Mouse (Mus musculus): Measurements from ENCODE around the gene Dscaml1. TPM values are rescaled to one million over a fixed set of nuclear protein-coding genes. Genes with fewer than 3 reads are reported as not detected.

Gene Dscaml1
- polyA plus RNA-seq, 1 experiment from 2014 or later, result 10.8 TPM

DNA sequence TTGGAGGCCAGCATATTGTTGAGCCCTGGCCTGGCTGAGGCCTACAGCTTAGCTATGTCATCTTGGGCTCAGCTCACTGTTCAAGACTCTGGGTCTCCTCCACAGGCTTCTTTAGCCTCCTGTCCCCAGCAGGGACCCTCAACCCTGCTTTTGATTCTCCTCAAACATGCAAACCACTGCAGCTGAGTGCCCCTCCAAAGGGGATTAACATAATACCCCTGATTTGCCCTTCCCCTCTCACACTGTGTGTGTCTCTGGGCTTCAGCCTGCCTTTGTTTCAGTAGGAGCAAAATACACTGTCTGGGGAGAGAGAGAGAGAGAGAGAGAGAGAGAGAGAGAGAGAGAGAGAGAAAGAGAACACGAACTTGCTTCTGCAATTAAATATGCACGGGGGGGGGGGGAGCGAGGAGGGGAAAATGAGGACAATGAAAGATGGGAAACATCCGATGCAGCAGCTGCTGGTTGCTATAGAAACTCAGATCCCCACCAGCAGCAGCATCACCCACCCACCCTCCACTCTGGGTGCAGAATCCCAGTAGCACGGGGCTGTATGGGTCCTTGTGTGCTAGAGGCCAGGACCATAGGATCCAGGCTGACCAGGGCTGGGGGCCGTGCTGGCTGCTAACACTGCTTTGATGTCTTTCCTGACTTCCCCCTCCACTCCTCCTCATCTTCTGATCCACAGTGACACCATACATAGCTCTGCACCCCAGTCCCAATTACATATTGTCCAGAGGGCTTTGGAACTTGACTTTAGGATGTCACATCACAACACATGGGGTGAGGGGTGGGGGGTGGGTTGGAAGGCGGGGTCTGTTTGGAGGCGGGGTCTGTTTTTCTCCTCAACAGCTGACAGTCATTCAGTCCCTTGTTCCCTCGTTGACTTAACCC, 231.0 kb downstream of the Dscaml1 start:
- peaks cover 26% of the 10 kb centered on the region for H3K4me1 ChIP-seq (ENCODE audit: control insufficient read depth, insufficient read depth, low read depth, low read length)
- ATAC-seq, result peak; percentile 76
- no peaks in the 10 kb centered on the region for H3K36me3 ChIP-seq (ENCODE audit: control insufficient read depth, insufficient read depth, low read length)
- WGBS, result 6% methylated on average over 8 of the region's 9 CpGs
- H3K27ac ChIP-seq (ENCODE audit: low read depth, low read length), result peak overlapping the region; percentile 77
- H3K4me3 ChIP-seq (ENCODE audit: low read length), result no peak overlapping the region
- no peaks in the 10 kb centered on the region for H3K27me3 ChIP-seq (replicated peaks; ENCODE audit: control insufficient read depth, insufficient read depth, low read length)
- H3K4me2 ChIP-seq (ENCODE audit: low read length), result no peak overlapping the region
- H3K9me3 ChIP-seq (ENCODE audit: control insufficient read depth, low read length), result no peaks in the 10 kb centered on the region
- peak overlapping the region; percentile 28 for H3K9ac ChIP-seq (ENCODE audit: low read depth, low read length)

DNA sequence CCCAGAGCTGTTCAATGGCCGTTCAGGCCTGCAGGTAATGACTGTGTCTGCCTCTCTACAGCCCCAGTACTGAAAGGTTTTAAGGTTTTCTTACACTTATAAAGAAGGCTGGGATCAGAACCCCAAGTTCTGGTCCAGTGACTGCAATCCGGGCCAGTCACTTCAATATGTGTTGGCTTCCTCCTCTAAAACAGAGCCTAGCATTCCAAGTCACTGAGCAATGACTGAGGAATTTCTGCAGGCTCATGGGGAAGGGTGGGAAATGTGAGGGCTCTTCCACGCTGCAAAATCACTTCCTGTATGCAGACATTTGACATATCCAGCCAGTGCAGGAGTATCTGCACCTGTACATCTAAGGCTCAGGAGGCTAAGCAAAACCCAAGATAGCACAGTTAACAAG, 233.8 kb downstream of the Dscaml1 start:
- no peaks in the 10 kb centered on the region for H3K27me3 ChIP-seq (replicated peaks; ENCODE audit: control insufficient read depth, insufficient read depth, low read length)
- no peak for ATAC-seq
- H3K36me3 ChIP-seq (ENCODE audit: control insufficient read depth, insufficient read depth, low read length), result no peaks in the 10 kb centered on the region
- H3K9me3 ChIP-seq (ENCODE audit: control insufficient read depth, low read length), result no peaks in the 10 kb centered on the region
- peaks cover 54% of the 10 kb centered on the region for H3K4me1 ChIP-seq (ENCODE audit: control insufficient read depth, insufficient read depth, low read depth, low read length)
- H3K4me2 ChIP-seq (ENCODE audit: low read length), result no peak overlapping the region
- H3K27ac ChIP-seq (ENCODE audit: low read depth, low read length), result no peak overlapping the region
- H3K4me3 ChIP-seq (ENCODE audit: low read length), result no peak overlapping the region
- H3K9ac ChIP-seq (ENCODE audit: low read depth, low read length), result no peak overlapping the region
- WGBS, result 64% methylated on average over 3 of the region's 3 CpGs

GRCm38 (mm10) chr9:45662471-45662870, 236.0 kb downstream of the Dscaml1 start:
- H3K9ac ChIP-seq (ENCODE audit: low read depth, low read length), result no peak overlapping the region
- H3K27me3 ChIP-seq (replicated peaks; ENCODE audit: control insufficient read depth, insufficient read depth, low read length), result no peaks in the 10 kb centered on the region
- no peak for ATAC-seq
- no peak overlapping the region for H3K4me3 ChIP-seq (ENCODE audit: low read length)
- no peaks in the 10 kb centered on the region for H3K9me3 ChIP-seq (ENCODE audit: control insufficient read depth, low read length)
- peaks cover 49% of the 10 kb centered on the region for H3K4me1 ChIP-seq (ENCODE audit: control insufficient read depth, insufficient read depth, low read depth, low read length)
- peak overlapping the region; percentile 85 for H3K27ac ChIP-seq (ENCODE audit: low read depth, low read length)
- H3K36me3 ChIP-seq (ENCODE audit: control insufficient read depth, insufficient read depth, low read length), result no peaks in the 10 kb centered on the region
- H3K4me2 ChIP-seq (ENCODE audit: low read length), result no peak overlapping the region
- WGBS, result 43% methylated on average over 5 of the region's 5 CpGs

GRCm38 (mm10) chr9:45663386-45664315, 237.2 kb downstream of the Dscaml1 start:
- Histone ChIP-seq H3K4me1 (ENCODE audit: control insufficient read depth, insufficient read depth, low read depth, low read length) (peaks cover 40% of the 10 kb centered on the region), H3K9me3 (ENCODE audit: control insufficient read depth, low read length) (no peaks in the 10 kb centered on the region), H3K27ac (ENCODE audit: low read depth, low read length) (peak overlapping the region; percentile 85), H3K4me2 (ENCODE audit: low read length) (no peak overlapping the region), H3K27me3 (replicated peaks; ENCODE audit: control insufficient read depth, insufficient read depth, low read length) (no peaks in the 10 kb centered on the region), H3K36me3 (ENCODE audit: control insufficient read depth, insufficient read depth, low read length) (peaks cover 2% of the 10 kb centered on the region; the same call in 1 of the 2 replicates), H3K4me3 (ENCODE audit: low read length) (no peak overlapping the region), H3K9ac (ENCODE audit: low read depth, low read length) (peak overlapping the region; percentile 43)
- WGBS, result 24% methylated on average over 16 of the region's 16 CpGs
- peak; percentile 83 for ATAC-seq

GRCm38 (mm10) chr9:45664326-45664725, 237.9 kb downstream of the Dscaml1 start:
- peak; percentile 5 for ATAC-seq
- no peaks in the 10 kb centered on the region for H3K27me3 ChIP-seq (replicated peaks; ENCODE audit: control insufficient read depth, insufficient read depth, low read length)
- H3K4me1 ChIP-seq (ENCODE audit: control insufficient read depth, insufficient read depth, low read depth, low read length), result peaks cover 40% of the 10 kb centered on the region
- H3K9ac ChIP-seq (ENCODE audit: low read depth, low read length), result 0 out of 2 replicates have a peak overlapping the region, but pooled peaks have one; percentile 15
- H3K4me3 ChIP-seq (ENCODE audit: low read length), result no peak overlapping the region
- WGBS, result 39% methylated on average over 6 of the region's 6 CpGs
- no peaks in the 10 kb centered on the region for H3K9me3 ChIP-seq (ENCODE audit: control insufficient read depth, low read length)
- H3K36me3 ChIP-seq (ENCODE audit: control insufficient read depth, insufficient read depth, low read length), result peaks cover 2% of the 10 kb centered on the region; the same call in 1 of the 2 replicates
- peak overlapping the region; percentile 85 for H3K27ac ChIP-seq (ENCODE audit: low read depth, low read length)
- H3K4me2 ChIP-seq (ENCODE audit: low read length), result no peak overlapping the region

GRCm38 (mm10) chr9:45664871-45665394, 238.5 kb downstream of the Dscaml1 start:
- Histone ChIP-seq H3K27ac (ENCODE audit: low read depth, low read length) (peak overlapping the region; percentile 85), H3K27me3 (replicated peaks; ENCODE audit: control insufficient read depth, insufficient read depth, low read length) (no peaks in the 10 kb centered on the region), H3K9ac (ENCODE audit: low read depth, low read length) (peak overlapping the region; percentile 50; the same call in 1 of the 2 replicates), H3K9me3 (ENCODE audit: control insufficient read depth, low read length) (no peaks in the 10 kb centered on the region), H3K36me3 (ENCODE audit: control insufficient read depth, insufficient read depth, low read length) (peaks cover 2% of the 10 kb centered on the region; the same call in 1 of the 2 replicates), H3K4me2 (ENCODE audit: low read length) (0 out of 2 replicates have a peak overlapping the region, but pooled peaks have one; percentile 4), H3K4me3 (ENCODE audit: low read length) (no peak overlapping the region), H3K4me1 (ENCODE audit: control insufficient read depth, insufficient read depth, low read depth, low read length) (peaks cover 40% of the 10 kb centered on the region)
- WGBS, result 12% methylated on average over 15 of the region's 15 CpGs
- peak; percentile 59 for ATAC-seq

DNA sequence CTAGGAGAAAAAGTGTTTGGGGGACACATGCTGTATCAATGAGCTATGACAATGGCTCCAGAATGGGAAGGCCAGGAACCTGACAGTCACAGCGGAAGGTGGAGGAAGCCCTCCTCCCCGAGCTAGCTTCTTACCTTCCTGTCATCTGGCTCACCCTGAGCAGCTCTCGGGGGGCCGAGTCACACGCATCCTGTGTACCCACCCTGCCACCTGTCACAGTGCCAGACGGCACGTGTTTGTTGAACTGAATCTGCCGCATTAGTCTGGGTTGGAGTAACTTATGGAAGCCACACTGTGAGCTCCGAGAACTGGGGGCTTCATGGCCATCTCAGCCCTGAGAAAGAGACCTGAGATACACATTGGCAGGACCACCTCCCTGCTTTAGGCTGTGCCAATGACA, 249.5 kb downstream of the Dscaml1 start:
- Histone ChIP-seq H3K9me3 (ENCODE audit: control insufficient read depth, low read length) (no peaks in the 10 kb centered on the region), H3K4me1 (ENCODE audit: control insufficient read depth, insufficient read depth, low read depth, low read length) (peaks cover 42% of the 10 kb centered on the region), H3K36me3 (ENCODE audit: control insufficient read depth, insufficient read depth, low read length) (no peaks in the 10 kb centered on the region), H3K9ac (ENCODE audit: low read depth, low read length) (no peak overlapping the region; the same call in 1 of the 2 replicates), H3K27ac (ENCODE audit: low read depth, low read length) (peak overlapping the region; percentile 82), H3K4me2 (ENCODE audit: low read length) (no peak overlapping the region), H3K27me3 (replicated peaks; ENCODE audit: control insufficient read depth, insufficient read depth, low read length) (no peaks in the 10 kb centered on the region), H3K4me3 (ENCODE audit: low read length) (no peak overlapping the region)
- ATAC-seq, result peak; percentile 2; the same call in 1 of the 2 replicates
- 38% methylated on average over 9 of the region's 9 CpGs for WGBS

DNA sequence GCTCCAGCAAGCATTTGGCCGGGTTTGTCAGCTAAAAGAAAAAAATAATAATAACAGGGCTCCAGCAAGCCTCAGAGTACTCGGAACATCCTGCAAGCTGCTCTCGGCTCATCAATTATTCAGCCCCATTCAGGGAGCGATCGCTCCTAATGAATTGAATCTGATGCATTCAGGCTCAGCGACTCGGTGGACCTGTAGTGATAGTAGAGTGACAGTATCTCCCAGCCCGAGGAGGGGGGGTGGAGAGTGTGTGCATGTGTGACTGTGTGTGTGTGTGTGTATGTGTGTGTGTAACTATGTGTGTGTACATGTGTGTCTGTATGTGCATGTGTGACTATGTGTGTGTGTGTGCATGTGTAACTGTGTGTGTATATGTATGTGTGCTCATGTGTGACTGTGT, 250.2 kb downstream of the Dscaml1 start:
- H3K9ac ChIP-seq (ENCODE audit: low read depth, low read length), result peak overlapping the region; percentile 23; the same call in 1 of the 2 replicates

More for the DNA sequence above, 250.2 kb downstream of the Dscaml1 start:
- WGBS, result 13% methylated on average over 8 of the region's 8 CpGs
- Histone ChIP-seq H3K4me3 (ENCODE audit: low read length) (no peak overlapping the region), H3K4me2 (ENCODE audit: low read length) (no peak overlapping the region; the same call in 1 of the 2 replicates), H3K27me3 (replicated peaks; ENCODE audit: control insufficient read depth, insufficient read depth, low read length) (no peaks in the 10 kb centered on the region), H3K4me1 (ENCODE audit: control insufficient read depth, insufficient read depth, low read depth, low read length) (peaks cover 42% of the 10 kb centered on the region), H3K36me3 (ENCODE audit: control insufficient read depth, insufficient read depth, low read length) (no peaks in the 10 kb centered on the region), H3K27ac (ENCODE audit: low read depth, low read length) (peak overlapping the region; percentile 82), H3K9me3 (ENCODE audit: control insufficient read depth, low read length) (no peaks in the 10 kb centered on the region)
- peak; percentile 17 for ATAC-seq

Data from hindbrain, embryonic 16.5 days (tissue).